Mouse (Mus musculus) adrenal gland, postnatal 25 days (tissue): Measurements from ENCODE around the gene Cherp. TPM values are rescaled to one million over a fixed set of nuclear protein-coding genes. Genes with fewer than 3 reads are reported as not detected.

Experiments
- DNase-seq: peaks from one replicate; pipeline ENCODE4 v3.0.0; 2021; ENCODE audit warnings: mixed read lengths
- long read RNA-seq: library from polyadenylated mRNA; stranded (forward); transcript quantifications from one replicate; pipeline ENCODE4 v2.0.0, GENCODE M21; 2021
- total RNA-seq: library from RNA; stranded (reverse); gene quantifications from 2 replicates; pipeline ENCODE4 v1.2.3, GENCODE M21; 2021

Cherp gene
- 59.1 and 76.4 TPM in 2 replicates for total RNA-seq
- long read RNA-seq, partial matches to known transcripts, result 12 of 20 reads
- long read RNA-seq, other reads (novel, unspliced or antisense), result 7 of 20 reads

- peak; percentile 95 for DNase-seq
Observed at GRCm38 (mm10) chr8:72474826-72475546, at the start of gene Cherp. Gene Cherp, minus strand, starts transcription at chr8:72475226.

- no peak for DNase-seq
Observed at GRCm38 (mm10) chr8:72521888-72522287, 46.9 kb upstream of the Cherp start.

GRCm38 (mm10) chr8:72517421-72517988 is 42.5 kb upstream of the Cherp start:
- DNase-seq, result no peak

GRCm38 (mm10) chr8:72513158-72513557 is 38.1 kb upstream of the Cherp start:
- no peak for DNase-seq

GRCm38 (mm10) chr8:72512648-72513047 is 37.6 kb upstream of the Cherp start:
- DNase-seq, result no peak

GRCm38 (mm10) chr8:72507505-72507904 is 32.5 kb upstream of the Cherp start:
- no peak for DNase-seq

GRCm38 (mm10) chr8:72504637-72505314 is 29.8 kb upstream of the Cherp start:
- DNase-seq, result no peak

GRCm38 (mm10) chr8:72504137-72504536 is 29.1 kb upstream of the Cherp start:
- DNase-seq, result no peak

- no peak for DNase-seq
Observed at GRCm38 (mm10) chr8:72500521-72500931, 25.5 kb upstream of the Cherp start.

GRCm38 (mm10) chr8:72499521-72500284 is 24.7 kb upstream of the Cherp start:
- no peak for DNase-seq

- DNase-seq, result no peak
Observed at GRCm38 (mm10) chr8:72498527-72498926, 23.5 kb upstream of the Cherp start.

- no peak for DNase-seq
Observed at GRCm38 (mm10) chr8:72497911-72498310, 22.9 kb upstream of the Cherp start.

GRCm38 (mm10) chr8:72496217-72496616 is 21.2 kb upstream of the Cherp start:
- no peak for DNase-seq

- no peak for DNase-seq
Observed at GRCm38 (mm10) chr8:72495411-72496111, 20.5 kb upstream of the Cherp start.

- DNase-seq, result no peak
Observed at GRCm38 (mm10) chr8:72493381-72493780, 18.4 kb upstream of the Cherp start.

- DNase-seq, result peak; percentile 100
Observed at GRCm38 (mm10) chr8:72492622-72493081, 17.6 kb upstream of the Cherp start.

GRCm38 (mm10) chr8:72491680-72492621 is 16.9 kb upstream of the Cherp start, which contains the start of gene Slc35e1:
Gene Slc35e1, minus strand, starts transcription at chr8:72492614.
- peak; percentile 32 for DNase-seq

GRCm38 (mm10) chr8:72491017-72491416 is 16.0 kb upstream of the Cherp start:
- no peak for DNase-seq

GRCm38 (mm10) chr8:72487014-72487413 is 12.0 kb upstream of the Cherp start:
- DNase-seq, result no peak

- DNase-seq, result no peak
Observed at GRCm38 (mm10) chr8:72485456-72486199, 10.6 kb upstream of the Cherp start.
